Mouse (Mus musculus) cerebral cortex, adult 2 months (tissue): ENCODE measurements around the gene Car8.

Source experiments
- WGBS: fragments of 180-500 bp; shearing (Covaris S2); methylation state at CpG from one replicate; pipeline ENCODE4 v1.1.7; 2018; 5-methylcytosine and 5-hydroxymethylcytosine counted together

The Car8 gene

DNA sequence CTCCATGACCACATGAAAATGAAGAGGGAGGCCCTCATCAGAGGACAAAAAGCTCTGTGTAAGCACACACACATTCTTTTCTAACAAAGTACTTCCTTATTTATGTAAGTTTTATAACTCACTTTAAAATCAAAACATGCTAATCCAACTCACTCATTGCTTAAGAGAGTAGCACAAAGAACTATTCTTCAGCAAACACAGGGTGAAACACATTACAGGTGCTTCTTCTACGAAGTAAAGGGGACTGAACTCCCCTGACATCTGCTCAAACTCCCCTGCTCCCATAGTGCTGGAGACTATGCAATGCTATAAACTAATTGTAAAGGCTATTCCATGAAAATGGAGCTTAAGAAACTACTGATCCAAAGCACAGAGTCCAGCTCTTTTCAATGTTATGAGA is 35.5 kb downstream of the Car8 start:
- WGBS: 64% methylated on average over 1 of the region's 1 CpGs

- WGBS: 87% methylated on average over 2 of the region's 2 CpGs
Measured at GRCm38 (mm10) chr4:8201631-8202030, 37.2 kb downstream of the Car8 start.

- 85% methylated on average over 5 of the region's 5 CpGs for WGBS
Measured at GRCm38 (mm10) chr4:8200081-8200480, 38.8 kb downstream of the Car8 start.

- 50% methylated on average over 5 of the region's 5 CpGs for WGBS
Measured at GRCm38 (mm10) chr4:8198033-8198432, 40.8 kb downstream of the Car8 start.

DNA sequence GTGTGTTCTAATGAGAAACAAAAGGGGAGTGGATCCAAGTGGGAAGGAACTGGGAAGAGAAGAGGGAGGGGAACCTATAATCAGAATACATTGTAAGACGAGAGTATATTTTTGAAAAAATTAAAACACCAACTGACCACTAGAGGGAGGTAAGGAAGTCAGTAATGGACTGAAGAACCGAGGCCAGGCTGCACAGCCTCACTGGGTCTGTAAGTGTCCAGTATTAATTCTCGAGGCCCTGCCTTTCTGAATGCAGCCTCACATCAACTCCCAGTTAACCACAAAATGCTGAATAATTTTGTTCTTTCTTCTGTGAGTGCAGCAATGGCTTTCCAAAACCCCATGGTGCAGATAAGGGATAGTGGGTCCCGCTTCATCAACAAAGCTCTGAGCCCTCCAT is 48.4 kb downstream of the Car8 start:
- 73% methylated on average over 4 of the region's 4 CpGs for WGBS

DNA sequence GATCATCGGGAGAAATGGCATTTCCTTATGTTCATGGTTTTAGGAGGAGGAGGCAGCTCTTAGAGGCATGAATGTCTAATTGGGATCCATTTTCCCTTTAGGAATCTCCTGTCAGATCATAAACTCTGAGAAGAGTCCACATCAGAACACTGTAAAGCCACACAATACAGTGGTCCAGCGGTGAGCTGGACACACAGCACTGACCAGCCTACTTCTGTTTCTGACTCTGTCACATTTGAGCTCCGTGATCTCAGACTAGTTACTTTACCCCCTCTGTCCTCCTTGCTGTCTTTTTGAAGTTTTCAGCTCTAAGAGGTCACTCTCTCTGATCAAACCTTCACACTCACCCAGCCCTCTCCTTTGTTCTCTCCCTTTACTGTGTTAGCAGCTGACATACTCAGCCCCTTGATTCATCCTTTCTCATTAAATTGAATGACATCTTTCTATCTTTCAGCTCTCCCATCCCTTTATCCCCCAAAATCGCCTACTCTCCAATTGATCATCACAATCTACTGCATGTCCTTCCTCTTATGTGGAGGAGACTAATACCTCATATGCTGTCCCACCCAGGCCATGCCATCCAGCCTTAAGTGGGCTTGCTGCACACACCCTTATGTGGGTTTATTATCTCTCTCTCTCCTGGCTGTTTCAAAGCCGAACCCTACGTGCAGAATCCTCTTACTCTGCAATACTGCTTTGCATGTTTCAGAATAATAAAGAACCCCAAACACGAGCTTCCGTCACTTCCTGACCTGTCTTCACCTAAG is 51.7 kb downstream of the Car8 start:
- WGBS: 89% methylated on average over 8 of the region's 8 CpGs

GRCm38 (mm10) chr4:8180576-8180975 is 58.3 kb downstream of the Car8 start:
- 69% methylated on average over 4 of the region's 4 CpGs for WGBS

- 83% methylated on average over 6 of the region's 6 CpGs for WGBS
Measured at GRCm38 (mm10) chr4:8154589-8155198, 84.1 kb downstream of the Car8 start.

GRCm38 (mm10) chr4:8153926-8154325 is 84.9 kb downstream of the Car8 start:
- WGBS: 94% methylated on average over 5 of the region's 5 CpGs

- 91% methylated on average over 2 of the region's 2 CpGs for WGBS
Measured at GRCm38 (mm10) chr4:8137403-8137802, 101.4 kb downstream of the Car8 start.

DNA sequence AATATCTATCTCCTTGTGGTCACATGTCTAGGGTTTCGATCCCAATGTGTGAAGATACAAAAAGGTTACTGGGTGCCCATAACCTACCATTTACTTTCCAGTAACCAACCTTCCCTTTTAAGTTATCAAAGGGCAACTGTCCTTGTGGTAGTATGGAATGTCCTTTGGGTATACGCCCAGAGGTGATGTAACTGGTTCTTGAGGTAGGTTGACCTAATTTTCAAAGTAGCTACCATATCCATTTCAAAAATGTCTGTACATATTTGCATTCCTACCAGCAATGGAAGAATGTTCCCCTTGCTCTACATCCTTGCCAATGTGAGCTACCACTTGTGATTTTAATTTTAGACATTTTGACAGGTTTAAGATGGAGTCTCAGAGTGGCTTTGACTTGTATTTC is 106.8 kb downstream of the Car8 start:
- 96% methylated on average over 2 of the region's 2 CpGs for WGBS

- 72% methylated on average over 3 of the region's 3 CpGs for WGBS
Measured at GRCm38 (mm10) chr4:8113558-8113957, 125.3 kb downstream of the Car8 start.

DNA sequence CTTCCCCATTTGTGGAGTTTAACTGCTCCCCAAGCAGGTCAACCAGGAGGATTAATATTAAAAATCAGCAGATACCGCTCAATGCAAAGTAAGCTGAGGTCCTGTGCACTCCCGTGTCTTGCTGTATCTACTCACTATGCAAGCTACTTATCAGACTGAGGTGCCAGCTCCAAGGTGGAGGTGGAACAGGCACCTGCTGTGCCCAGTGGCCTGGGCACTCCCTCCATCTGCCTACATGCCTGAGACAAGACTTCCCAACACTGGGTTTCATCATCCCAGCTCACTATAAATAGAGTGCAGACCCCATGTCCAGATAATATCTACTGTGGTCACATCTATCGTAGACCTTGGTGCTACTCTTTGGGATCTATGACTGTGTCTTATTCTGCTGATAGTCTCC is 127.0 kb downstream of the Car8 start:
- over 99% methylated on average over 3 of the region's 3 CpGs for WGBS

GRCm38 (mm10) chr4:8109906-8110567 is 128.8 kb downstream of the Car8 start:
- 32% methylated on average over 16 of the region's 16 CpGs for WGBS

- WGBS: 62% methylated on average over 3 of the region's 3 CpGs
Measured at GRCm38 (mm10) chr4:8101466-8101865, 137.4 kb downstream of the Car8 start.

GRCm38 (mm10) chr4:8098084-8098483 is 140.8 kb downstream of the Car8 start:
- WGBS: 55% methylated on average over 4 of the region's 4 CpGs

DNA sequence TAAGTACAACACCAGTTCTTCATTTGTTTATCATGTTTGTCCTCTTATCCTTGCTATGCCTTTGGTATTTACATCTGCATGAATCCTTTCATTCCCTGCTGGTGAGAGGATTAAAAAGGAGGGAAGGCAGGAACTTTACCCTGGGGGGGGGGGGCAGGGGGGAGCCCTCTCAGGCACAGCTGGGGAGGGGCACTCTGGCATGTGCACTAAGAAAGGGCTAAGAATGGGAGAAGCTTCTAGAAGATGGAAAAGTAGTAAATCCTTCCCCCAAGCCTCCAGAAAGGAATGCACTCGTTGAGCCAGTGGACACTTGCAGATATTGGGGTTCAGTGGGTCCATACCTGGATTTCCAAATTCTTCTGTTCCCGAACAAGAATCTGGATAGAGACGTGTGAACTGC is 141.2 kb downstream of the Car8 start:
- 38% methylated on average over 3 of the region's 3 CpGs for WGBS

- 64% methylated on average over 3 of the region's 3 CpGs for WGBS
Measured at GRCm38 (mm10) chr4:8093566-8093965, 145.3 kb downstream of the Car8 start.
